In genomic region chr4:117912685-117913273, GRCm38 (mm10) we compare ENCODE assay signal across 10 mouse cellular contexts. TPM values are rescaled to one million over a fixed set of nuclear protein-coding genes. Genes with fewer than 3 reads are reported as not detected.
DNase-seq lines count a peak whose midpoint lies in the region; ATAC-seq and TF ChIP-seq lines count a peak whose summit lies in the region.
"Had no signal": no experiment of that assay in that cellular context is flagged by ENCODE, and none has a peak within 500 bp of the region (broad histone marks: within the 10 kb centered on the region; RNA-seq: fewer than 3 reads in every experiment).

No protein-coding gene starts in this region.

- H3K4me3 ChIP-seq in heart, embryonic 13.5 days: peak overlapping the region; percentile 93
- peak overlapping the region; percentile 79; the same call in 1 of the 2 replicates for H3K4me3 ChIP-seq in bone marrow macrophage, adult 2 months (ENCODE audit: insufficient read depth, low read length)
- peak overlapping the region; percentile 85 for H3K4me3 ChIP-seq in hindbrain, embryonic 11.5 days (ENCODE audit: low read depth, low read length)
- peak overlapping the region; percentile 85 for H3K4me3 ChIP-seq in midbrain, embryonic 14.5 days (replicated peaks; ENCODE audit: low read depth, low read length)
- H3K4me3 ChIP-seq: heart, adult 2 months had no signal

- no peak for TF ChIP-seq POLR2A in bone marrow macrophage, adult 2 months (IDR thresholded peaks at IDR 0.05; ENCODE audit: borderline replicate concordance, low read depth, low read length)

- no peaks in the 10 kb centered on the region for H3K27me3 ChIP-seq in heart, embryonic 13.5 days (replicated peaks)
- H3K27me3 ChIP-seq in hindbrain, embryonic 11.5 days (ENCODE audit: control insufficient read depth, insufficient read depth, low read length): no peaks in the 10 kb centered on the region
- no peaks in the 10 kb centered on the region for H3K27me3 ChIP-seq in midbrain, embryonic 14.5 days (ENCODE audit: control insufficient read depth, insufficient read depth, low read length)

- no peak for ATAC-seq in heart, embryonic 13.5 days (ENCODE audit: extremely low read depth, insufficient number of reproducible peaks, low FRiP score, low TSS enrichment)
- ATAC-seq in hindbrain, embryonic 11.5 days (ENCODE audit: low FRiP score): no peak
- ATAC-seq in midbrain, embryonic 14.5 days (ENCODE audit: low FRiP score, low TSS enrichment): no peak

- intact Hi-C loops in left cerebral cortex, postnatal 14 days (cut with DNase I): no loop called here

- 65% methylated on average over 7 of the region's 7 CpGs for WGBS in heart, embryonic 13.5 days
- 69% methylated on average over 7 of the region's 7 CpGs for WGBS in hindbrain, embryonic 11.5 days
- WGBS in midbrain, embryonic 14.5 days: 63% methylated on average over 7 of the region's 7 CpGs

- TF ChIP-seq CTCF in bone marrow macrophage, adult 2 months (IDR thresholded peaks at IDR 0.05; ENCODE audit: low read depth, low read length): no peak

- no peaks in the 10 kb centered on the region for H3K9me3 ChIP-seq in heart, embryonic 13.5 days
- no peaks in the 10 kb centered on the region for H3K9me3 ChIP-seq in hindbrain, embryonic 11.5 days (ENCODE audit: control insufficient read depth, low read length)
- H3K9me3 ChIP-seq in midbrain, embryonic 14.5 days (ENCODE audit: control insufficient read depth, low read length): no peaks in the 10 kb centered on the region

- no peak for DNase-seq in heart, adult 8-10 months (ENCODE audit: low spot score)
- DNase-seq in hindbrain, embryonic 11.5 days (ENCODE audit: low spot score): no peak
- DNase-seq in midbrain, embryonic 14.5 days: no peak
- no peak for DNase-seq in thymus, postnatal 25 days
- DNase-seq in left cerebral cortex, postnatal 14 days (ENCODE audit: low spot score in 2 of 2): no peak
- DNase-seq in adrenal gland, adult 2 months: no peak
- DNase-seq: thymus, adult 2 months had no signal

- peaks cover 78% of the 10 kb centered on the region for H3K4me1 ChIP-seq in heart, embryonic 13.5 days
- H3K4me1 ChIP-seq in bone marrow macrophage, adult 2 months (ENCODE audit: control insufficient read depth, insufficient read depth, low read length): peaks cover 45% of the 10 kb centered on the region
- peaks cover 9% of the 10 kb centered on the region; the same call in 1 of the 2 replicates for H3K4me1 ChIP-seq in hindbrain, embryonic 11.5 days (replicated peaks; ENCODE audit: control insufficient read depth, insufficient read depth, low read length)
- peaks cover 58% of the 10 kb centered on the region for H3K4me1 ChIP-seq in midbrain, embryonic 14.5 days (ENCODE audit: control insufficient read depth, insufficient read depth, low read length)

- peak overlapping the region; percentile 50; the same call in 1 of the 2 replicates for H3K9ac ChIP-seq in heart, embryonic 13.5 days
- H3K9ac ChIP-seq in hindbrain, embryonic 11.5 days (ENCODE audit: low read depth, low read length): no peak overlapping the region
- H3K9ac ChIP-seq in midbrain, embryonic 14.5 days (replicated peaks; ENCODE audit: low read length): peak overlapping the region; percentile 3; the same call in 1 of the 2 replicates

- H3K36me3 ChIP-seq in heart, embryonic 13.5 days: peaks cover 43% of the 10 kb centered on the region
- H3K36me3 ChIP-seq in hindbrain, embryonic 11.5 days (ENCODE audit: control insufficient read depth, insufficient read depth, low read length): no peaks in the 10 kb centered on the region
- H3K36me3 ChIP-seq in midbrain, embryonic 14.5 days (ENCODE audit: control insufficient read depth, insufficient read depth, low read length): peaks cover 17% of the 10 kb centered on the region

- H3K4me2 ChIP-seq in heart, embryonic 13.5 days: peak overlapping the region; percentile 100
- peak overlapping the region; percentile 20; the same call in 1 of the 2 replicates for H3K4me2 ChIP-seq in hindbrain, embryonic 11.5 days (replicated peaks; ENCODE audit: low read depth, low read length)
- H3K4me2 ChIP-seq in midbrain, embryonic 14.5 days (ENCODE audit: low read length): peak overlapping the region; percentile 99

- no peak overlapping the region for H3K27ac ChIP-seq in heart, embryonic 13.5 days (replicated peaks)
- H3K27ac ChIP-seq in bone marrow macrophage, adult 2 months (ENCODE audit: insufficient read depth, low read depth, low read length): no peak overlapping the region
- no peak overlapping the region for H3K27ac ChIP-seq in hindbrain, embryonic 11.5 days (ENCODE audit: low read depth, low read length)
- no peak overlapping the region for H3K27ac ChIP-seq in midbrain, embryonic 14.5 days (replicated peaks; ENCODE audit: low read depth, low read length)
- H3K27ac ChIP-seq: heart, adult 2 months had no signal

RNA-seq across cellular contexts. Expression of gene Ipo13, which starts 2.0 kb away (rescaled TPM):
- polyA plus RNA-seq in heart, embryonic 13.5 days (2015; fragmentation: Nextera tagmentation; extraction: Ambion mirVana): 40.3 and 41.2 TPM in 2 replicates
- total RNA-seq in heart, adult 8-10 months (2022): 10 to 100 TPM; 58.9 to 86.0 (median 75.4) TPM
- 77.8 and 95.3 TPM in 2 replicates for polyA plus RNA-seq in bone marrow macrophage, adult 2 months (2012; ENCODE audit: insufficient read depth, insufficient read length, missing spikeins)
- polyA plus RNA-seq in hindbrain, embryonic 11.5 days (2014; fragmentation: Nextera tagmentation; extraction: Ambion mirVana): 43.8 and 54.5 TPM in 2 replicates
- polyA plus RNA-seq in midbrain, embryonic 14.5 days (2014; fragmentation: Nextera tagmentation; extraction: Ambion mirVana): 56.0 and 62.7 TPM in 2 replicates
- 100 to 1,000 TPM; 124 to 125 TPM for total RNA-seq in left cerebral cortex, postnatal 14 days (2021)
- 10 to 100 TPM; 35.8 to 46.3 TPM for total RNA-seq in adrenal gland, adult 2 months (2021)
- 49.3 and 67.1 TPM in 2 replicates for polyA plus RNA-seq in adrenal gland, adult 2 months (2012; rRNA removed)

RNA-seq across cellular contexts. Expression of gene Artn, which starts 16.8 kb away (rescaled TPM):
- polyA plus RNA-seq in heart, embryonic 13.5 days (2015; fragmentation: Nextera tagmentation; extraction: Ambion mirVana): 0.66 and 0.98 TPM in 2 replicates
- under 1 TPM in 1 of 4 experiments, not detected in 3; 0.34 TPM for total RNA-seq in heart, adult 8-10 months (2022)
- not detected in 2 replicates for polyA plus RNA-seq in bone marrow macrophage, adult 2 months (2012; ENCODE audit: insufficient read depth, insufficient read length, missing spikeins)
- 1.6 and 1.8 TPM in 2 replicates for polyA plus RNA-seq in hindbrain, embryonic 11.5 days (2014; fragmentation: Nextera tagmentation; extraction: Ambion mirVana)
- 0.50 and 0.66 TPM in 2 replicates for polyA plus RNA-seq in midbrain, embryonic 14.5 days (2014; fragmentation: Nextera tagmentation; extraction: Ambion mirVana)
- 1 to 10 TPM; 1.8 to 2.3 TPM for total RNA-seq in left cerebral cortex, postnatal 14 days (2021)
- under 1 TPM in 1 of 2 experiments, not detected in 1; 0.41 TPM for total RNA-seq in adrenal gland, adult 2 months (2021)
- polyA plus RNA-seq in adrenal gland, adult 2 months (2012; rRNA removed): 0.43 and 0.52 TPM in 2 replicates
- total RNA-seq: heart, adult 2 months had no signal

RNA-seq across cellular contexts. Expression of gene Dph2, which starts 20.9 kb away (rescaled TPM):
- polyA plus RNA-seq in heart, embryonic 13.5 days (2015; fragmentation: Nextera tagmentation; extraction: Ambion mirVana): 10.9 and 11.6 TPM in 2 replicates
- 1 to 10 TPM; 3.4 to 4.1 (median 3.9) TPM for total RNA-seq in heart, adult 8-10 months (2022)
- polyA plus RNA-seq in bone marrow macrophage, adult 2 months (2012; ENCODE audit: insufficient read depth, insufficient read length, missing spikeins): 4.0 and 5.1 TPM in 2 replicates
- polyA plus RNA-seq in hindbrain, embryonic 11.5 days (2014; fragmentation: Nextera tagmentation; extraction: Ambion mirVana): 21.0 and 26.8 TPM in 2 replicates
- polyA plus RNA-seq in midbrain, embryonic 14.5 days (2014; fragmentation: Nextera tagmentation; extraction: Ambion mirVana): 20.6 and 26.1 TPM in 2 replicates
- 1 to 10 TPM; 9.0 to 9.1 TPM for total RNA-seq in left cerebral cortex, postnatal 14 days (2021)
- total RNA-seq in adrenal gland, adult 2 months (2021): 1 to 10 TPM; 9.5 to 9.7 TPM
- polyA plus RNA-seq in adrenal gland, adult 2 months (2012; rRNA removed): 16.5 and 18.9 TPM in 2 replicates

RNA-seq across cellular contexts. Expression of gene Atp6v0b, which starts 25.6 kb away (rescaled TPM):
- polyA plus RNA-seq in heart, embryonic 13.5 days (2015; fragmentation: Nextera tagmentation; extraction: Ambion mirVana): 188 and 220 TPM in 2 replicates
- total RNA-seq in heart, adult 8-10 months (2022): 100 to 1,000 TPM; 108 to 133 (median 121) TPM
- polyA plus RNA-seq in bone marrow macrophage, adult 2 months (2012; ENCODE audit: insufficient read depth, insufficient read length, missing spikeins): 712 and 757 TPM in 2 replicates
- 233 and 246 TPM in 2 replicates for polyA plus RNA-seq in hindbrain, embryonic 11.5 days (2014; fragmentation: Nextera tagmentation; extraction: Ambion mirVana)
- polyA plus RNA-seq in midbrain, embryonic 14.5 days (2014; fragmentation: Nextera tagmentation; extraction: Ambion mirVana): 528 and 640 TPM in 2 replicates
- 100 to 1,000 TPM; 486 to 488 TPM for total RNA-seq in left cerebral cortex, postnatal 14 days (2021)
- 100 to 1,000 TPM; 208 to 226 TPM for total RNA-seq in adrenal gland, adult 2 months (2021)
- 597 and 627 TPM in 2 replicates for polyA plus RNA-seq in adrenal gland, adult 2 months (2012; rRNA removed)

RNA-seq across cellular contexts. Expression of gene B4galt2, which starts 29.5 kb away (rescaled TPM):
- 13.5 and 13.9 TPM in 2 replicates for polyA plus RNA-seq in heart, embryonic 13.5 days (2015; fragmentation: Nextera tagmentation; extraction: Ambion mirVana)
- 1 to 10 TPM; 4.2 to 5.1 (median 4.4) TPM for total RNA-seq in heart, adult 8-10 months (2022)
- 0.32 TPM in 1 of 2 replicates, not detected in the other for polyA plus RNA-seq in bone marrow macrophage, adult 2 months (2012; ENCODE audit: insufficient read depth, insufficient read length, missing spikeins)
- 27.3 and 27.9 TPM in 2 replicates for polyA plus RNA-seq in hindbrain, embryonic 11.5 days (2014; fragmentation: Nextera tagmentation; extraction: Ambion mirVana)
- 78.1 and 94.2 TPM in 2 replicates for polyA plus RNA-seq in midbrain, embryonic 14.5 days (2014; fragmentation: Nextera tagmentation; extraction: Ambion mirVana)
- total RNA-seq in left cerebral cortex, postnatal 14 days (2021): 100 to 1,000 TPM; 136 to 144 TPM
- total RNA-seq in adrenal gland, adult 2 months (2021): 10 to 100 TPM in 1 of 2 experiments, 1 to 10 TPM in 1; 8.7 to 12.1 TPM
- polyA plus RNA-seq in adrenal gland, adult 2 months (2012; rRNA removed): 63.8 and 65.8 TPM in 2 replicates

Comparison
In these comparisons a context has a peak if more than half of its experiments do, and no peak if none do; other contexts are left out.
1. H3K4me2 ChIP-seq: peak in every context shown above with its lines; median percentile 100 in heart, embryonic 13.5 days; 99 in midbrain, embryonic 14.5 days; 20 in hindbrain, embryonic 11.5 days.